Mouse (Mus musculus) forebrain, embryonic 14.5 days (tissue): ENCODE results near the gene Rrad. TPM values are rescaled to one million over a fixed set of nuclear protein-coding genes. Genes with fewer than 3 reads are reported as not detected.

Source experiments
- ATAC-seq: fragments of 200-750 bp; cut with Nextera tagmentation; 2 replicates; pipeline ENCODE4 v1.8.0; 2017; ENCODE audit warnings: mild to moderate bottlenecking, moderate library complexity
- DNase-seq: peaks from one replicate; pipeline ENCODE4 v3.0.0-alpha.2; 2015; ENCODE audit warnings: low spot score
- H3K27ac ChIP-seq: fragments of 300-500 bp; sonication (generic); 2 replicates; pipeline ENCODE4 v1.5.1; 2014; ENCODE audit warnings: low read depth, mild to moderate bottlenecking, control low read depth, low read length, moderate library complexity
- H3K27me3 ChIP-seq: fragments of 300-500 bp; sonication (generic); replicated peaks from 2 replicates; pipeline ENCODE4 v1.6.1; 2014; ENCODE audit warnings: low read length, control low read depth, mixed read lengths; ENCODE audit not compliant: control insufficient read depth, insufficient read depth
- H3K36me3 ChIP-seq: fragments of 300-500 bp; sonication (generic); 2 replicates; pipeline ENCODE4 v1.6.1; 2014; ENCODE audit warnings: low read length, control low read depth; ENCODE audit not compliant: control insufficient read depth, insufficient read depth
- H3K4me1 ChIP-seq: fragments of 300-500 bp; sonication (generic); 2 replicates; pipeline ENCODE4 v1.6.1; 2014; ENCODE audit warnings: antibody characterized with exemption, low read length, control low read depth; ENCODE audit not compliant: control insufficient read depth, insufficient read depth
- H3K4me2 ChIP-seq: fragments of 300-500 bp; sonication (generic); 2 replicates; pipeline ENCODE4 v1.6.1; 2014; ENCODE audit warnings: mild to moderate bottlenecking, control low read depth, low read length
- H3K4me3 ChIP-seq: fragments of 300-500 bp; sonication (generic); 2 replicates; pipeline ENCODE4 v1.5.1; 2014; ENCODE audit warnings: low read depth, low read length, control low read depth
- H3K9ac ChIP-seq: fragments of 300-500 bp; sonication (generic); 2 replicates; pipeline ENCODE4 v1.6.1; 2014; ENCODE audit warnings: mild to moderate bottlenecking, low read length, control low read depth, moderate library complexity
- H3K9me3 ChIP-seq: fragments of 300-500 bp; sonication (generic); replicated peaks from 2 replicates; pipeline ENCODE4 v1.6.1; 2016; ENCODE audit warnings: low read length, control low read depth, mixed read lengths; ENCODE audit not compliant: control insufficient read depth
- WGBS: fragments of 180-500 bp; shearing (Covaris S2); extraction: QIAGEN DNeasy Blood & Tissue Kit; methylation state at CpG from one replicate; pipeline ENCODE4 v1.1.7; 2014; 5-methylcytosine and 5-hydroxymethylcytosine counted together
- polyA plus RNA-seq: library from polyadenylated mRNA; unstranded; fragments of >200 nt; fragmentation: Nextera tagmentation; extraction: Ambion mirVana; gene quantifications from 2 replicates; pipeline ENCODE4 v1.2.1, GENCODE M21; 2014

Rrad gene
- polyA plus RNA-seq, 1 experiment from 2014 or later, result 2.1 TPM

DNA sequence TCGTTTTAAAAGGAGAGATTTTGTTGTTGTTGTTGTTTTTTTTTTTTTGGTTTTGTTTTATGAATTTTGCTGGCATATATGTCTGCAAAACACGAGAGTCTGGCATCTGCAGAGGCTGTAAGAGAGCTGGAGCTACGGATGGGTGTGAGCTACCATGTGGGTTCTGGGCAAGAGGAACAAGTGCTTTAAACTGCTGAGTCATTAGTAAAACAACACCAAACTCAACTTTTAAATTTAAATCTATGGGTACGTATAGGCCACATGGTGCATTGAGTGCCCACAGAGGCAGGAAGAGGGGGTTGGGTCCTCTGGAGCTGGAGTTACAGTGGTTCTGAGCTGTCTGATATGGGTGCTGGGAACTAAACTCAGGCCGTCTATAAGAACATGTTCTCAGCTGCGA, 6.9 kb upstream of the Rrad start:
- H3K36me3 ChIP-seq, result peaks cover 25% of the 10 kb centered on the region
- ATAC-seq, result no peak
- no peak overlapping the region for H3K27ac ChIP-seq
- no peaks in the 10 kb centered on the region for H3K27me3 ChIP-seq
- H3K9ac ChIP-seq, result no peak overlapping the region
- H3K4me1 ChIP-seq, result peaks cover 12% of the 10 kb centered on the region
- DNase-seq, result no peak
- WGBS, result 90% methylated on average over 6 of the region's 6 CpGs
- H3K4me2 ChIP-seq, result no peak overlapping the region
- H3K4me3 ChIP-seq, result no peak overlapping the region
- H3K9me3 ChIP-seq, result no peaks in the 10 kb centered on the region

DNA sequence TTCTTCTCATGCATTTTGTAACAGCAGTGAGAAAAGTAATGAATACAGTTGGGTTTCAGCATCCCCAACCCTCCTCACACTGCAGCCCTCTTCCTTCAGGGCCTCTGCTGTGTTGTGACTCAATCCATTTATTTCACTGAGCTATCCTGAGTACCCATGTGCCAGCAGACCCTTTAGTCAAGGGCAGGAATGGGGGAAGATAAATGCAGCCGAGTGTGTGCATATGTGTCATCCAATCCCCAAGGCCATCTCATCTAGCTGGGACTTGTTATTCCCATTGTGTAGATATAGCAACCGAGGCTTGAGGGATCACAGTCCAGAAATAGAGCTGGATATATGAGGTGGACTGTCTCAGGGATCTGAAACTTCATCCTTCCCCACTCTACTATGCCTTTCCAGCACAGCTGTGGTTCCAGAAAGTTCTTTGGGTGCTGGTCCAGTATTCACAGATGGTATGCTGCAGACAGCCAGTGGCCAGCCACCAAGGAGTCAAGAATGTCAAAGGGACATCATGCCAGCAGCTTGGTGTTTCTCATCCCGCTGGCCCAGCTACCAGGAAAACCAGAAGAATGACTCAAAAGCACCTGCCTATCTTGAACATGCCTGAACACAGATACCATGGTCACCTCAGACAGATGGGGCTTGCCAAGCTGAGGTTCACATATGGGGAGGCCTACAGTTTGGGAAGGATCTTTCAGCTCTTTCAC, 4.0 kb upstream of the Rrad start:
- Histone ChIP-seq H3K4me3 (no peak overlapping the region), H3K4me1 (no peaks in the 10 kb centered on the region), H3K4me2 (no peak overlapping the region), H3K9ac (no peak overlapping the region), H3K27me3 (peaks cover 10% of the 10 kb centered on the region), H3K27ac (no peak overlapping the region), H3K9me3 (no peaks in the 10 kb centered on the region), H3K36me3 (peaks cover 25% of the 10 kb centered on the region)
- DNase-seq (no peak), ATAC-seq (no peak)
- 87% methylated on average over 3 of the region's 3 CpGs for WGBS

DNA sequence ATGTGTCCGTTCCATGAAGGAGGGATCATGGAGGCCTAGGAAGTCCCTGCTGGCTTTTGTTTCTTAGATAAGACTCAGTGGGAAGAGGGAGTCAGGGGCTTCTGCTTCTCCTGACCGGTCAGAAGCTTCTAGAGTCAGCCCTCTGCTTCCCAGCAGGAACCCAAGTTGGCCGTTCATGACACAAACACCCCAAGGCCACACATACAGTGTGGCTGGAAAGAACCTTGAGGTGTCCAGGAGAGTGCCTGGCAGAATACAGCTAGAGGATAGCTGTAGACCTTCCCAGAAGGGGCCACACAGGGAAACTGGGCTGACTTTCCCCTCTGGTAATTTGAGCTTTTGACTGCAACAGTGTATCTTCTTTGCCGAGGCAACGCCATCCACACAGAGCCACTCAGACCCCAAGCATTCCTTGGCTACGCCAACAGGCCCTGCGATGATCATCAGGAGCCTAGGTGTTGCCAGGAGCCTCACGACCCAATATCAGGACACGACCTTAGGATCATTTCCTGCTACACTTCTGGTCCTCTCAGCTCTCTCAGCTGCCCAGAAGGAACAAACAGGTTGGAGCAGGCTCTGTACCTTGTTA, 2.1 kb upstream of the Rrad start:
- Histone ChIP-seq H3K27me3 (peaks cover 15% of the 10 kb centered on the region), H3K4me1 (no peaks in the 10 kb centered on the region), H3K27ac (no peak overlapping the region), H3K9ac (no peak overlapping the region), H3K9me3 (no peaks in the 10 kb centered on the region), H3K4me3 (no peak overlapping the region), H3K36me3 (peaks cover 12% of the 10 kb centered on the region), H3K4me2 (no peak overlapping the region)
- no peak for DNase-seq
- 67% methylated on average over 9 of the region's 9 CpGs for WGBS
- no peak for ATAC-seq

DNA sequence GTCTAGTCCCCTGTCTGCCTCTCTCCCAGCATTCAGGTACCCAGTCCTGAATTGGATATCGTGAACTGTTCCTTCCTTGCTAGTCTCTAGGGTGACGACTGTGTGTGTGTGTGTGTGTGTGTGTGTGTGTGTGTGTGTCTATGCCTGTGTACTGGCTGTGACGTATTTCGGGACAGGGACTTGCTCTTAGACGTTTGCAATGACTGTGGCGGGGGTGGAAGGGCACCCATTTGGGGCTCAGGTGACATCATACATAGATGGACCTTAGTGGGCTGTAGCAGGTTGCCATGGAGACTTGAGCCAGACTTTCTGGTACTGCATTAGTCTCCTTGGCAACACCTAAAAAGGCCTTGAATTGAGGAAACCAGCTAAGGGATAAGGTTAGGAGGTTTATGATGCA, 1.4 kb upstream of the Rrad start:
- Histone ChIP-seq H3K9me3 (no peaks in the 10 kb centered on the region), H3K36me3 (peaks cover 9% of the 10 kb centered on the region), H3K4me3 (no peak overlapping the region), H3K4me2 (no peak overlapping the region), H3K27ac (no peak overlapping the region), H3K9ac (no peak overlapping the region), H3K4me1 (no peaks in the 10 kb centered on the region), H3K27me3 (peaks cover 15% of the 10 kb centered on the region)
- whole genome bisulfite sequencing, result 62% methylated on average over 6 of the region's 6 CpGs
- peak; percentile 45 for DNase-seq
- peak; percentile 21; the same call in 1 of the 2 replicates for ATAC-seq

DNA sequence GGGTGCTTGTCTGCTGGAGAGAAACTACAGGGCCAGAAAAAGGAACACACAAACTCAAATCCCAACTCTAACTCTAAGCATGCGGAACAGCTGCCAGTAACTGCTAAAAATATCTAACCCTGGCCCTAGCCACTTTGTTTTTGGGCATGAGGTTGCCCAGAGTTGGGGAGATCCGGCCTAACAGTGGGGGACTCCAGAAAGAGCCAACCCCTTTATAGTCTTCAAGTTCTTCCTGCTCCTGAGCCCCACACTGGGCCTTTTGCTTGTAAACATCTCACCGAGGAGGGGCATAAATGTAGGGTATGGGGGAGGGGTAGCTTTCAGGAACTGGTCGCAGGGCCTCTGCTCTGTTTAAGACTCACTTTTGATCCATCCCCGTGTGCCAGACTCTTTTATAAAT, 848 bp upstream of the Rrad start:
- H3K27me3 ChIP-seq, result peaks cover 15% of the 10 kb centered on the region
- peaks cover 9% of the 10 kb centered on the region for H3K36me3 ChIP-seq
- no peaks in the 10 kb centered on the region for H3K9me3 ChIP-seq
- H3K4me3 ChIP-seq, result no peak overlapping the region
- no peak for ATAC-seq
- DNase-seq, result no peak
- WGBS, result 40% methylated on average over 5 of the region's 5 CpGs
- H3K9ac ChIP-seq, result no peak overlapping the region
- no peaks in the 10 kb centered on the region for H3K4me1 ChIP-seq
- H3K4me2 ChIP-seq, result no peak overlapping the region
- H3K27ac ChIP-seq, result no peak overlapping the region

DNA sequence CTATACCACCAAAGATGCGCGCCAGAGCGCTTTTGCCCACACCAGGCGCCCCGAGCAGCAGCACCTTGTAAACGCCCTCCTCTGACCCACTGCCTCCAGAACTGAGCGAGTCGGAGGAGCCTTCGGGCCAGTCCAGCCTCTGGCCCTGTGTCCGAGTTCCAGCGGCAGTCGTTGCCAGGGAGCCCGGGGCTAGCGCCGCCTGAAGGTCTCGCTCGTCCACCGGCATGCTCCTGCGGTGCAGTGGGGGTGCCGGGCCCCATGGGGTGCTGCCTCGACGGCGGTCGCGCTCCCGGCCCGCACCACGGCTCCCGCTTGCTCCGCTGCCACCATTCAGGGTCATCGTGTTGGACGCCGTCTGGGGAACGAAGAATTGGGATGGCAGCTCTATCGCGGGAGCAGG, 553 bp downstream of the Rrad start:
- Histone ChIP-seq H3K4me2 (peak overlapping the region; percentile 60), H3K4me1 (no peaks in the 10 kb centered on the region), H3K9ac (peak overlapping the region; percentile 47), H3K36me3 (peaks cover 8% of the 10 kb centered on the region), H3K9me3 (no peaks in the 10 kb centered on the region), H3K27ac (no peak overlapping the region), H3K27me3 (peaks cover 15% of the 10 kb centered on the region), H3K4me3 (peak overlapping the region; percentile 30)
- DNase-seq (no peak), ATAC-seq (peak; percentile 27)
- WGBS, result under 1% methylated on average over 36 of the region's 36 CpGs

DNA sequence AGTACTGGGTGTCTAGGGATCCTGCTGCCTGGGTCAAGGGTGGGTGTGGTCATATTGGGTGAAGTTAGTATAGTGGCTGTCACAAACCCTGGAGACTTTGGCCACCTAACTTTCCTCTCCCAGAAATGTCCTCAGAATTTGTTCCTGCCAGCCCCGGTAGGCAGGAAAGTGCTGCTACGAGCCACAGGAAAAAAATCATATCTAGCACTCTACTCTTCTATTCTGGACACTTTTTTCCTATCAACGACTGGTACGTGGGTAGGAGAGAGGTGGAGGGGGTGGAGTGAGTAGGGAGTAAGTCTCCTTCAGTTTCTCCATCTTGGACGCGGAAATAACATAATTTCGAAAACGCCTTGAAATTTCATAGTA, 1.0 kb downstream of the Rrad start:
- ATAC-seq, result no peak
- Histone ChIP-seq H3K4me1 (no peaks in the 10 kb centered on the region), H3K9me3 (no peaks in the 10 kb centered on the region), H3K4me3 (no peak overlapping the region), H3K4me2 (peak overlapping the region; percentile 60; the same call in 1 of the 2 replicates), H3K36me3 (peaks cover 3% of the 10 kb centered on the region), H3K27me3 (peaks cover 15% of the 10 kb centered on the region), H3K27ac (no peak overlapping the region), H3K9ac (no peak overlapping the region)
- WGBS, result 37% methylated on average over 8 of the region's 8 CpGs
- no peak for DNase-seq

DNA sequence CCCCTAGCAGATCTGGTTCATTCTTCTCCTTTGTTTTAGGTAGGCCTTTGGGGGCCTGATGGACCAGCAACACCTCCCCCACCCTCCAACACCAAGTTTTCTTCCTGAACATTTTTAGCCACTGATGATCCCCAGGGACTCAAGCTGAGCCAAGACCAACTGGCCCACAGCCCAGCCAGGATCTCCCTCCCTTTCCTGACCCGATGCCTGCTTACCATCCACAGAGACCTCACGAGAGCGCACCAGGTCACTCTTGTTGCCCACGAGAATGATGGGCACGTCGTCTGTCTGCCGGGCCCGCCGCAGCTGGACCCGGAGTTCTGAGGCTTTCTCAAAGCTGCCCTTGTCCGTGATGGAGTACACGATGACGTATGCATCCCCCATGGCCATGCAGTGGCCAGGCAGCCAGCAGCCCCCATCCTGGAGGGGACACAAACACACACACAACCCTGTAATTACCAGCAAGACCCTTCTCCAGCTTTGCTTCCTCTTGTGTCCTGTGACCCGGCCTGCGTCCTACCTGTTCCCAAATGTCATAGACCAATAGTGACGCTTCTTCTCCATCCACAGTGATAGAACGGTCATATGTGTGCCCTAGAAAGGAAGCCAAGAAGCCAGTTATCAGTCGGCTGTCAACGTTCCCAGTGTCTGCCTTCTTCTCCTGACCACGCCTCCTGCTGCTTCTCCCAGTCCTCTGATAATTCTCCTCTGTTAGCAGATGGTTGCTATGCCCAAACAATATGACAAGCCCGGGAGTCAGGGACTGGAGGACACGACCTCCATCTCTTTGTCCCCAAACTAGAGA, 1.6 kb downstream of the Rrad start:
- Histone ChIP-seq H3K4me1 (no peaks in the 10 kb centered on the region), H3K36me3 (no peaks in the 10 kb centered on the region), H3K27me3 (peaks cover 15% of the 10 kb centered on the region), H3K27ac (no peak overlapping the region), H3K9me3 (no peaks in the 10 kb centered on the region), H3K9ac (no peak overlapping the region), H3K4me2 (no peak overlapping the region), H3K4me3 (no peak overlapping the region)
- DNase-seq (no peak), ATAC-seq (no peak)
- 81% methylated on average over 22 of the region's 22 CpGs for WGBS

DNA sequence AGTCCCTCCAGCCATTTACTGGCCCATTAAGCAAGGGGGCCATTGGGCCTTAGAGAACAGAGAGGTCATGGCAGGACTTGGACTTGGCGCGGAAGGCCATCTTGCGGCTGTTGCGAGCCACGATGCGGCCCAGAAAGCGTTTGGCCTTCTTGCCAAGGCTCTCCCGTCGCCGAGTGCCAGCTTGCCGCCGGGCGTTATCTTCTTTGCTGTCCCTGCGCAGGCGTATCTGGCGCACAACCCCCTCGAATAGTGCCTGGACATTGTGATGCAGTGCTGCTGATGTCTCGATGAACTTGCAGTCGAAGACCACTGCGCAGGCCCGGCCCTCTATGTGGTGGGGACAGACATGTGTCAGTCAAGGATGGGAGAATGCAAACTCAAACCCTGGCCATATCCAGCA, 2.7 kb downstream of the Rrad start:
- Histone ChIP-seq H3K4me3 (no peak overlapping the region), H3K4me1 (no peaks in the 10 kb centered on the region), H3K27me3 (peaks cover 15% of the 10 kb centered on the region), H3K9me3 (no peaks in the 10 kb centered on the region), H3K27ac (no peak overlapping the region), H3K36me3 (no peaks in the 10 kb centered on the region), H3K9ac (no peak overlapping the region), H3K4me2 (no peak overlapping the region)
- DNase-seq (no peak), ATAC-seq (no peak)
- 95% methylated on average over 21 of the region's 21 CpGs for WGBS
